Mouse (Mus musculus) thymus, adult 2 months (tissue): ENCODE results near the gene Kat2b.

Experiments
- CTCF ChIP-seq: fragments of 200-500 bp; IDR thresholded peaks from 2 replicates; pipeline ENCODE4 v1.5.1; 2012; ENCODE audit warnings: mild to moderate bottlenecking, control low read depth, low read length, moderate library complexity, borderline replicate concordance; ENCODE audit not compliant: control insufficient read depth, poor library complexity, insufficient read depth; ENCODE audit errors: extremely low read depth
- POLR2A ChIP-seq: fragments of 200-500 bp; IDR thresholded peaks from 2 replicates; pipeline ENCODE4 v1.6.1; 2012; ENCODE audit warnings: mild to moderate bottlenecking, low read length, control low read depth, moderate library complexity; ENCODE audit not compliant: control insufficient read depth, poor library complexity, insufficient read depth; ENCODE audit errors: extremely low read depth

- TF ChIP-seq POLR2A (no peak), CTCF (no peak)
Observed at GRCm38 (mm10) chr17:53578776-53579175, 12.1 kb downstream of the Kat2b start.
